Mouse (Mus musculus) kidney, postnatal 10 days (tissue): ENCODE results near the gene Smim13.

Experiments
- DNase-seq: peaks from one replicate; pipeline ENCODE4 v3.0.0; 2021; ENCODE audit warnings: mixed read lengths

Smim13 gene

DNA sequence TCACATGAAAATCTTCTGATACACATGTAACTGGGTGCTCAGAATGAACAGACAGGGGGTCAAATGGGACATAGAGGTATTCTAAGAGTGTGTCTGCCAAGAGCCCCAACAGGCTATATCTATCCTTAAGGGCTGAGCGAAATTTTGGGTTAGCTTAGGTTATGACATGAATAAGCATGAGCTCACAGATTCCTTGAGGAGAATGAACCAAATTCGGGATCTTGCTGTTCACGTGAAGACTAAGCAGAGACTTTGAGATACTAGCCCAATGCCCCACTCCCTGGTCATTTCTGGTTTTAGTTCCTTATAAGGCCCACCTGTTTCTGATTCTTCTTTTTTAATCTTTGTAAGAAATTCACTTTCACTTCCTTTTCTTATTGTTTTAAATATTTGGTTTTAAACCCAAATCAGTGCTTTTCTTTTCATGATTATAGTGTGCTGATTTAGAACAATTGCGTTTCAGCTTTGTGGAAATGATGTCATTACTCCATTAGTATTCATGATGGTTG lies 41.9 kb downstream of the Smim13 start:
- DNase-seq, result no peak

DNA sequence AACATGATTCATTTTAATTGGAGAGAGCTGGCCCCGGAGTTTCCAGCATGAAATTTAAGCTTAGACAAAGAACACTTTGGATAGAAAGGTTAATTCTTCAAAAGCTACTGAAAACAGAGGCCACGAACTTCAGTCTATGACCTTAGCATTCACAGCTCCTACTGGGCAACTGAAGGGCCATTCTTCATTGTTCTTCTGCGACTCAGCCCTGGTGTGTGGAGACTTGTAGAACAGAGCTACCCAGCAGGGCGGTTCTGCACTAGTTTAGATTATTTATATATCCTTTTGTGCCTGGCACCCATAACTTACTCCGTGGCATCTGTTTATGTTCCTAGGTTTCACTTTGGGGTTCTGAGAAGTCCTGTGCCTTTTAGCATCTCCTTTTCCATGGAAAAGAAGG lies 44.0 kb downstream of the Smim13 start:
- no peak for DNase-seq

DNA sequence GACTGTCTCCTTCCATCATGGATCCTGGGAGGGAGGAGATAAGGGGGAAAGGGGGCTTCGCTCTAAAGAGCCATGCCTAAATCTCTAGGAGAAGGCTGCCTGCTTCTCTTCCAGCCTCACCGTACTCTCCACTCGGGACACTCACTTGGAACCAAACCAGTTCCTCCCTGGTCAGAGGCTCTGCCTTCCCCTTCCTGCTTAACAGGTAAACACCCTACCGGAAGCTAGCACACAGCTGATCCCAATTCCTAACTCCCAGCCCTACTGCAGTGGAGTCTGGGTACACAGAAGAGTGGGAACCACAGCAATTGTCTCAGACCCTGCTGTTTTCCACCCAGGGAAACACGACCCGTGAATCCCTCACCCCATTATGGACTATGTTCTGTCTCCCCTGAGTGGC lies 46.2 kb downstream of the Smim13 start:
- no peak for DNase-seq

DNA sequence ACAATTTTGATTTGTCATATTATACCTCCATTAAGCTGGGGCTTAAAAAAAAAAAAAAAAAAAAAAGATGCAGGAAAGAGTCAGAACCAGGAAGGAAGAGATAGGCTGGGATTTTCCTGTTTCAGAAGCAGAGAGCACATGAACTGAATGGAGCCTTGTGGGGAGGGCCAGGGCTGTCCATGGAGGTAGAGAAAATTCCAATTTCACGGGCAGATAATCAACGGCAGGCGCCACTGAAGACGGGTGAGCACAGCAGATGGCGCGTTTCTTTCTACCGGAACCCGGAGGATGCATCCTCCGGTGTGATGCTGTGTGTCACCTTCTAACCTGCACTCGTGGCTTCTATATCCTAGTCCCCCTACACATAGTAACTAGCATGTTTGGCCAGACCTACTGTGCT lies 46.8 kb downstream of the Smim13 start:
- DNase-seq, result no peak

DNA sequence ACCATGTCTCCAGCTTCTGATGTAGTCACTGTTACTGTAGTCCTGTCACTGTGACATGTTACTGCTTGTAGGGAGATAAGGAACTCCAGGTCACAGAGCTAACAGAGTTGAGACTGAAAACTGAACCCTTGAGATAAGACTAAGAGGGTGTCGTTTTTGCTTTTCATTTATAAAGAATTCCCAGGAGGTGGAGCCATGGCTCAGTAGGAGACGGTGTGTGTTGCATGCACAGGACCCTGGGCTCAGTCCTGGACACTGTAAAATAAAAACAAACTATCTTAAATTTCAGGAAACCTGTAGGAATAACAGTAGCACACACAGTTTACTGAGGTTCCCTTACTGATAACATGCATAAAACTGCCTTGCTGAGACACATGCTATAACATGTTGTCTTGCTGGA lies 48.9 kb downstream of the Smim13 start:
- no peak for DNase-seq

DNA sequence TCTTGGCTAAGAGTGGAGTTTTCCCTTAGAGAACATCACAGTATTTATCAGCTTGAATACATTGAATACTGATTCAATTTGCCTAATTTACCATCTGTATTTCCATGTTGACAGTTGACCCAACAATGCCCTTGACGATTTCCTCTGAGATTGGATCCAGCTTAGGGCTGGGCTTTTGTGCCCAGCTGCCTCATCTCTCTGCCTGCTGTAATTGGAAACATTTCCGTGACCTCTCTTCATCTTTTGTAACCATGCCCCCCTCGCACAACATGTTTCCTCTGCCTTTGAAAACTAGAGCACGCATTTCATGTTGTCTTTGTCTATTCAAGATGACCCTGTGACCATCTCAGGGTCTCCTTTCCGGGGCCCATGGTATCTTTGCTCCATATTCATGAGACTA lies 49.4 kb downstream of the Smim13 start:
- DNase-seq, result no peak

DNA sequence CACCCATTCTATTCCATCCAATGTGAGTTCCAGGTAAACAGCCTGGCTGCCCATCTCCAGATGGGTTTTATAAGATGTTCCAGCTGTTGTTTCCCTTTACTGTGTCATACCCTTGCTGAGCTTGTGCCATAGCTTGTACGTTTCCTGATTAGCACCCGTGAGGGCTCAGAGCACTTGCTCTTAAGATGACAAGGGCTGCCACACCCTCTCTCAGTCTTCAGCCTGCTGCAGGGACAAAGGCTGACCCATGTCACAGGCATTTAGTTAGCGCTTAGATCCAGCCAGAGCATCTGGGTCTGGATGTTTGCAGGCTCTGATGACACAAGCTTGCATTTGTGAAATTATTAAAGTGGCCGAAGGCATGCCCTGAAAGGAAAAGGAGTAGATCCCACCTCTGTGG lies 50.4 kb downstream of the Smim13 start:
- no peak for DNase-seq

DNA sequence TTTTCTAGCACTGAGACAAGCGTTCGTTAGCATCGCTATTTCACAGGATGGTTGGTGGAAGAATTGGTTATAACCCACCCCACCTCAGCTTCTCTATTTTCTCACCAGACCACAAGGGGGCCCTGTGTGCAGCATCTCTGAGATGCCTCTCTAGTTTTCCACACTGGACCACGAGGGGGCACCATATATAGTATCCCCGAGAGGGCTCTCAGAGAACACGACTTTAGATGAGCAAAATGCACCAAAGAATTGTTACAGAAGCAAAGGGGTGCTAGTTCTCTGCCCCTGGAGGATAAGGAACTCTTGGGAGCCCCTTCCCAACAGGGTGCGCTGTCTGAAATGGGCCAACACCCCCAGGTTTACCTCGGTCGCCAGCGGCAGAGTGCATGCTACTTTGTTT lies 53.1 kb downstream of the Smim13 start:
- peak; percentile 90 for DNase-seq

DNA sequence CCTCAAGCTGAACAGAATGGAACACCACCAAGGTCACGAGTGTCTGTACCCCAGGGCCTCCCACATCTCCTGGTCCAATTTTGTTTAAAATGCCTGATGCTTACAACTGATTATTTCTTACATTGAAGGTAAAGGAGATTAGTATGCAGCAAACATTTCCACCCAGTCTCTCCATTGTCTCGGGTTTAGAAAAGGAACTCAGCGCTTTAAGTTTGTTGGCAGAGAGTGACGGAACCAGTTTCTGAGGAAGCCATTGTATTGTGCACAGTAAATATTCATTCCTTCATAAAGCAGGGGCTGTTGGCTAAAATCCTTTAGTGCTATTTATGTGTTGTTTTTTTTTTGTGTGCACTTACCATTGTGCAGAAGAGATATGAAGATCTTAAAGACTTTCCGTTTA lies 71.1 kb downstream of the Smim13 start:
- DNase-seq, result no peak

DNA sequence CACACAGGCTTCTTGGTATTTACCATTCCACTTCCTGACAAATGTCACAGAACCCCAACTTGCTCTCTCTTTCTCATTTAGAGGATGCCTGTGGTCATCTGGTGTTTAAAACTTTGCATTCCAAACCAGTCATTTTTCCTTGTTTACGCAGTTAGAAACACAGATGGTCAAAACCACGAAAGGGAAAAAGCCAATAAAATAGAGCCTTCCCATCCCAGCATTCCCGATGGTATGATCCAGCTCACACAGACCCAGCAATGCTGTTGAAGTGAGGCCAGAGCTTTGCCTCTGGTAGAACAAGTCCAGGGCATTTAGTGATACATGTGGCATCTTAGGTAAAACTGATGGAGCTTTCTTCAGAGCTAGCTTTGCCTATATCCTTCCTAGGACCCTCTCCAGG lies 71.8 kb downstream of the Smim13 start:
- DNase-seq, result peak; percentile 54

DNA sequence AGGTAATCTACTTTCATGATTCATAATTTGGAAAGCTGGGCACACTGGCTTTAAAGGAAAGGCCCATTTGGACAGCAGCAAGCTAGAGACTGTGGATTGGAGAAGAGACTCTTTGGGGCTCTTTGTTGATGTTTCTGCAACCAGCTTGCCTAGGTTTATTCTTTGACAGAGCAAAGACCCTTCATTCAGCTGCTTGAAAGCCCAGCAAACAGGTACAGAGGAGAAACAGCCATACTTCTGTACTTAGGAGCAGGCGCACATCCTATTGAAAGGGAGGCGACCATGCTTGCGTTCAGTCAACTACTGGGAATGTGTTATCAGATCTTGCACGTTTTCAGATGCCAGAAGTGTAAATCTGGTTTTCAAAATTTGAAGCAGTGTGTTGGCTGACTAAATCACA lies 75.0 kb downstream of the Smim13 start:
- DNase-seq, result no peak

DNA sequence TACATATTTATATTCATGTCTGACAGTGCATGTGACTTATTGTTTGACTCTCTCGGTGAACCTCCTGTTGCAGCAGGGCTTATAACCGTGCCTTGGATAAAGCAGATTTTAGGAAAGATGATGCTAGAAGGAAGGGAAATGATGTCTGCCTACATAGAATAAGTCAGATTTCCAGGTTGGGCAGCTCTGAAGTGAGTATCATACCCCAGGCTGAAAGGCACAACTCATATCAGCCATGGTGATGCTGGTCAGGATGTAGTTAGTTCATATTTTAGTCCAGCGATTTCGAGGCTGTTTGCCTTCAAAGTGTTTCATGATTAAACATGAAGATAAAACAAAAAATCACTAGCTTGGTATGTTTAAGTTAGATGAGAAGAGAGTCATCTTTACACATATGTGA lies 75.7 kb downstream of the Smim13 start:
- DNase-seq, result no peak

DNA sequence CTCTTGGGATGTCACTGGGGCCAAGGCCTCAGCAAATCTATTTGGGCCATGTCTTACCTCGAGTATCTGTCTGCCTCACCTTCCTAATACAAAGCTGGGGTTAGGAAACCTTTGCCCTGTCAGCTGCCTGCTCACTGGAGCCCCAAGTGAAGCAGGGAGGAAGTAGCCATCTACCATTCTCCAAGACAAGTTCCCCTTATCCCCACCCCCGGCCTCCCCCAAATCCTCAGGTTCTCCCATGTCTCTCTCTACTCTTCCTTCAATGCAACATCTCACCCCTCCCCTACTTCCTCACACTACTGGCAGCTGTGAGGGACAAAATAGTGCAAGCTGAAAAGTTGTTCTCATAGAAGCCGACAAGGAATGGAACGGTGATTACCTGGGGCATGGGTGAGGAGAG lies 76.5 kb downstream of the Smim13 start:
- no peak for DNase-seq
